Mouse (Mus musculus) stomach, embryonic 16.5 days (tissue): Measurements from ENCODE around the gene Riox2. TPM values are rescaled to one million over a fixed set of nuclear protein-coding genes. Genes with fewer than 3 reads are reported as not detected.

Experiments
- ATAC-seq: fragments of 200-750 bp; cut with Nextera tagmentation; 2 replicates; pipeline ENCODE4 v1.8.0; 2017; ENCODE audit warnings: moderate number of reproducible peaks, moderate TSS enrichment; ENCODE audit not compliant: insufficient read depth, low FRiP score
- H3K27ac ChIP-seq: fragments of 300-500 bp; sonication (generic); 2 replicates; pipeline ENCODE4 v1.5.1; 2014; ENCODE audit warnings: low read length
- H3K27me3 ChIP-seq: fragments of 300-500 bp; sonication (generic); 2 replicates; pipeline ENCODE4 v1.6.1; 2014; ENCODE audit warnings: low read length, control low read depth, mixed read lengths; ENCODE audit not compliant: control insufficient read depth, insufficient read depth
- H3K36me3 ChIP-seq: fragments of 300-500 bp; sonication (generic); 2 replicates; pipeline ENCODE4 v1.6.1; 2014; ENCODE audit warnings: low read length; ENCODE audit not compliant: control insufficient read depth, insufficient read depth
- H3K4me1 ChIP-seq: fragments of 300-500 bp; sonication (generic); 2 replicates; pipeline ENCODE4 v1.6.1; 2014; ENCODE audit warnings: low read length, control low read depth, mixed read lengths; ENCODE audit not compliant: control insufficient read depth, insufficient read depth
- H3K4me2 ChIP-seq: fragments of 300-500 bp; sonication (generic); 2 replicates; pipeline ENCODE4 v1.6.1; 2014; ENCODE audit warnings: low read depth, low read length, mixed read lengths
- H3K4me3 ChIP-seq: fragments of 300-500 bp; sonication (generic); replicated peaks from 2 replicates; pipeline ENCODE4 v1.5.1; 2014; ENCODE audit warnings: mild to moderate bottlenecking, low read length
- H3K9ac ChIP-seq: fragments of 300-500 bp; sonication (generic); 2 replicates; pipeline ENCODE4 v1.6.1; 2014; ENCODE audit warnings: low read length
- H3K9me3 ChIP-seq: fragments of 300-500 bp; sonication (generic); replicated peaks from 2 replicates; pipeline ENCODE4 v1.6.1; 2016; ENCODE audit warnings: low read length, control low read depth; ENCODE audit not compliant: control insufficient read depth
- WGBS: fragments of 180-500 bp; shearing (Covaris S2); extraction: QIAGEN DNeasy Blood & Tissue Kit; methylation state at CpG from one replicate; pipeline ENCODE4 v1.1.7; 2014; 5-methylcytosine and 5-hydroxymethylcytosine counted together
- polyA plus RNA-seq: library from polyadenylated mRNA; unstranded; fragments of >200 nt; fragmentation: Nextera tagmentation; extraction: Ambion mirVana; gene quantifications from 2 replicates; pipeline ENCODE4 v1.2.1, GENCODE M21; 2015

Riox2 gene
- polyA plus RNA-seq, 1 experiment from 2014 or later: 38.6 TPM

GRCm38 (mm10) chr16:59463973-59464372 lies 7.6 kb upstream of the Riox2 start:
- Histone ChIP-seq H3K4me1 (no peaks in the 10 kb centered on the region), H3K9ac (no peak overlapping the region), H3K4me3 (no peak overlapping the region), H3K9me3 (no peaks in the 10 kb centered on the region; the same call in 1 of the 2 replicates), H3K4me2 (no peak overlapping the region), H3K36me3 (no peaks in the 10 kb centered on the region), H3K27me3 (no peaks in the 10 kb centered on the region), H3K27ac (no peak overlapping the region)
- ATAC-seq: no peak
- 67% methylated on average over 6 of the region's 6 CpGs for WGBS

DNA sequence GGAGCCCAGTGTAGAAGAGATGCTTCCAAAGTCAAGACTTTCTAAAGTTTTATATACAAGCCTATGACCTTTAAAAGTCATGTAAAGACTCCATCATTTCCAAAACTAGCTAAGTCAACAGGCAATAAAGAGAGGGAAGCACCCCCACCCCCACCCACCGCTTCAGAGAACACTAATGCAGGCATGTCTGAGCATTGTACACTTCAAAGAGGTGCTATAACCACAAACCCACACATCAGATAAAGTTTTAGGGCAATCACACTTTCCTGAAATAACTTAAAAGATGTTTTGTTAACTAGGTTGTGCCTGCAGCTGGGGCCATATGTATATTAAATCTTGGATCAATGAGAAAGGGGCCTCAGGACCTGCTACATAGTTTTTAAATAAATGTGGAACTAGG lies 1.7 kb upstream of the Riox2 start:
- ATAC-seq: no peak
- Histone ChIP-seq H3K4me2 (no peak overlapping the region), H3K36me3 (no peaks in the 10 kb centered on the region), H3K4me3 (no peak overlapping the region), H3K4me1 (peaks cover 7% of the 10 kb centered on the region; the same call in 1 of the 2 replicates), H3K9me3 (no peaks in the 10 kb centered on the region; the same call in 1 of the 2 replicates), H3K27ac (no peak overlapping the region), H3K9ac (no peak overlapping the region), H3K27me3 (no peaks in the 10 kb centered on the region)
- WGBS: 82% methylated on average over 1 of the region's 1 CpGs

- no peak overlapping the region for H3K27ac ChIP-seq
- H3K4me1 ChIP-seq: peaks cover 7% of the 10 kb centered on the region; the same call in 1 of the 2 replicates
- peak overlapping the region; percentile 67 for H3K4me2 ChIP-seq
- no peak for ATAC-seq
- WGBS: 40% methylated on average over 6 of the region's 6 CpGs
- no peaks in the 10 kb centered on the region for H3K9me3 ChIP-seq
- H3K36me3 ChIP-seq: 0 out of 2 replicates have a peak, but pooled peaks cover 4% of the 10 kb centered on the region
- peak overlapping the region; percentile 83 for H3K4me3 ChIP-seq
- peak overlapping the region; percentile 85 for H3K9ac ChIP-seq
- no peaks in the 10 kb centered on the region for H3K27me3 ChIP-seq
Observed at GRCm38 (mm10) chr16:59472546-59472945, 971 bp downstream of the Riox2 start.

GRCm38 (mm10) chr16:59474788-59475187 lies 3.2 kb downstream of the Riox2 start:
- Histone ChIP-seq H3K4me1 (peaks cover 7% of the 10 kb centered on the region; the same call in 1 of the 2 replicates), H3K36me3 (0 out of 2 replicates have a peak, but pooled peaks cover 4% of the 10 kb centered on the region), H3K4me3 (no peak overlapping the region), H3K27ac (no peak overlapping the region), H3K9ac (no peak overlapping the region), H3K4me2 (no peak overlapping the region), H3K27me3 (no peaks in the 10 kb centered on the region), H3K9me3 (no peaks in the 10 kb centered on the region)
- 26% methylated on average over 1 of the region's 1 CpGs for WGBS
- no peak for ATAC-seq

DNA sequence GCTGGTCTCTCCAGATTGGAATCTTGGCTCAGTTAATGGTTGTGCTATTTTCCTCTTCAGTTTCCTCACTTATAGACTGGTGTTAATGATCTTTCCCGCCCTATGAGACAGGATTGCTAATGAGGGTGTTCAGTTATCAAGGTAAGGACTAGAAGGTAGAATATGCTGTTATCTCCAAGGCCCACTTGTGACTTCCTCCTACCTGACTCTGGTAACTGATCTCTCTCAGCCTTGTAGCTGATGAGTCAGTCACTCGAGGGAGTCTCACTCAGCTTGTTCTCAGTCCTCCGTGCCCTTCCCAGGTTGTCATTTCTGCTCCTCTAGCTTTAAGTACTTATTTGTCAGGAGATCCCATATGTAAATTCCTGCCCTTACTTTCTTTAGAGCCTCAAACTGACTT lies 6.4 kb downstream of the Riox2 start:
- no peaks in the 10 kb centered on the region for H3K27me3 ChIP-seq
- 0 out of 2 replicates have a peak, but pooled peaks cover 4% of the 10 kb centered on the region for H3K36me3 ChIP-seq
- H3K4me3 ChIP-seq: no peak overlapping the region
- H3K4me2 ChIP-seq: no peak overlapping the region
- ATAC-seq: no peak
- H3K9ac ChIP-seq: no peak overlapping the region
- no peaks in the 10 kb centered on the region for H3K9me3 ChIP-seq
- H3K27ac ChIP-seq: no peak overlapping the region
- H3K4me1 ChIP-seq: 0 out of 2 replicates have a peak, but pooled peaks cover under 1% of the 10 kb centered on the region
- WGBS: 85% methylated on average over 3 of the region's 3 CpGs

DNA sequence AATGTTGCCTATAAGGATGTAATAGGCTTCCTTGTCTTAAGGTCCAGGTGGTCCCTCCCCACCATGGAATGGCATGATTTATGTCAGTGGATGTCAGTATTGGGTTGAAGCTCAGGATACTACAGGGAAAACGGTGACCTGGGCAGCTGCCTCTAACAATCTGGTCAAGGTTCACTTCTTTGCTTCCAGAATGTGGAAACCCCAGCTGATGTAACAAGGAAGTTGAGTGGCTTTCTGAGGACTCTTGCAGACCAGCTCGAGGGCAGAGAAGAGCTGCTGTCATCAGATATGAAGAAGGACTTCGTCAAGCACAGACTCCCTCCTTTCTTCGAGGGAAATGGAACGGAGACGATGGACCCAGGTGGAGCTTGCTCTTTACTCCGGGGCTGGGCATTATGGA lies 15.7 kb downstream of the Riox2 start:
- no peak for ATAC-seq

DNA sequence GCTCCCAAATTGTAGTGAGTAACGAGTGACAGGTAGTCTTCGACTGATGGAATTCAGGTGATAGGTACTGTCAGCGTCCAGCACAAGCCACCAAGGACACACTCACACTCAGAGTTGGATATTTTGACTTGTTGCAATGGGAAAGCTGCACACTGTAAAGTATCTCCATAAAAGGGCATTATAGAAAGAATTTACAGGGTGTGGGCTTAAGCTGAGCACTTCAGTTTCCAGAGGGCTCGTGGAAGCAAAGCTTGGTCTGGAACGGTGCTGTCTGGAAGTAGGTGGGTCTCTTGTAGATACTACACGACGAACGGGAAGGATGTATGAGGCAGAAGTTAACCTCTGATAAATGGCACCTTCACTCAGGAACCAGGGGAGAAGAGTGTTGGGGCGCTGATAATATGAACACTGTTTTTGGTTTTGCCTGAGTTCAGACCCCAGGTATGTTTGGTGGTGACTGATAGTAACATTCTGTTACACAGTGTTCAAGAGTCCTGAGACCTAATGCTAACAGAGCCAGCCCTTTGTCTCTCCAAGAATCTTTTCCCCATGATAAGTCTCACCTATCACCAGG lies 16.5 kb downstream of the Riox2 start:
- Histone ChIP-seq H3K9me3 (no peaks in the 10 kb centered on the region), H3K36me3 (peaks cover 28% of the 10 kb centered on the region), H3K4me1 (peaks cover 2% of the 10 kb centered on the region; the same call in 1 of the 2 replicates), H3K9ac (no peak overlapping the region), H3K4me2 (no peak overlapping the region), H3K27me3 (no peaks in the 10 kb centered on the region), H3K4me3 (no peak overlapping the region), H3K27ac (peak overlapping the region; percentile 52)
- WGBS: 77% methylated on average over 9 of the region's 9 CpGs
- ATAC-seq: peak; percentile 72; the same call in 1 of the 2 replicates

More for the DNA sequence above, 15.7 kb downstream of the Riox2 start:
- Histone ChIP-seq H3K9me3 (no peaks in the 10 kb centered on the region), H3K4me2 (no peak overlapping the region), H3K4me3 (no peak overlapping the region), H3K27me3 (no peaks in the 10 kb centered on the region), H3K27ac (peak overlapping the region; percentile 27), H3K36me3 (peaks cover 28% of the 10 kb centered on the region), H3K4me1 (peaks cover 2% of the 10 kb centered on the region; the same call in 1 of the 2 replicates), H3K9ac (no peak overlapping the region)
- WGBS: 75% methylated on average over 7 of the region's 7 CpGs

- WGBS: 86% methylated on average over 14 of the region's 14 CpGs
- H3K36me3 ChIP-seq: peaks cover 24% of the 10 kb centered on the region
- no peaks in the 10 kb centered on the region for H3K9me3 ChIP-seq
- H3K4me3 ChIP-seq: no peak overlapping the region
- no peak overlapping the region for H3K9ac ChIP-seq
- no peak for ATAC-seq
- peaks cover 2% of the 10 kb centered on the region; the same call in 1 of the 2 replicates for H3K4me1 ChIP-seq
- H3K27ac ChIP-seq: no peak overlapping the region
- H3K27me3 ChIP-seq: no peaks in the 10 kb centered on the region
- H3K4me2 ChIP-seq: no peak overlapping the region
Observed at GRCm38 (mm10) chr16:59493199-59493598, 21.6 kb downstream of the Riox2 start.

- H3K4me2 ChIP-seq: no peak overlapping the region
- WGBS: 84% methylated on average over 1 of the region's 1 CpGs
- H3K36me3 ChIP-seq: peaks cover 18% of the 10 kb centered on the region
- no peak overlapping the region for H3K4me3 ChIP-seq
- ATAC-seq: no peak
- no peak overlapping the region for H3K27ac ChIP-seq
- no peaks in the 10 kb centered on the region for H3K9me3 ChIP-seq
- H3K4me1 ChIP-seq: no peaks in the 10 kb centered on the region
- no peaks in the 10 kb centered on the region for H3K27me3 ChIP-seq
- H3K9ac ChIP-seq: no peak overlapping the region
Observed at GRCm38 (mm10) chr16:59497947-59498346, 26.4 kb downstream of the Riox2 start.
